Mouse (Mus musculus): ENCODE measurements around the gene Elmo1. TPM values are rescaled to one million over a fixed set of nuclear protein-coding genes. Genes with fewer than 3 reads are reported as not detected.
A peak's percentile ranks its signal among the peaks of the same experiment; 100 is the strongest.

The Elmo1 gene
- polyA plus RNA-seq, 1 experiment = 0.40 TPM

DNA sequence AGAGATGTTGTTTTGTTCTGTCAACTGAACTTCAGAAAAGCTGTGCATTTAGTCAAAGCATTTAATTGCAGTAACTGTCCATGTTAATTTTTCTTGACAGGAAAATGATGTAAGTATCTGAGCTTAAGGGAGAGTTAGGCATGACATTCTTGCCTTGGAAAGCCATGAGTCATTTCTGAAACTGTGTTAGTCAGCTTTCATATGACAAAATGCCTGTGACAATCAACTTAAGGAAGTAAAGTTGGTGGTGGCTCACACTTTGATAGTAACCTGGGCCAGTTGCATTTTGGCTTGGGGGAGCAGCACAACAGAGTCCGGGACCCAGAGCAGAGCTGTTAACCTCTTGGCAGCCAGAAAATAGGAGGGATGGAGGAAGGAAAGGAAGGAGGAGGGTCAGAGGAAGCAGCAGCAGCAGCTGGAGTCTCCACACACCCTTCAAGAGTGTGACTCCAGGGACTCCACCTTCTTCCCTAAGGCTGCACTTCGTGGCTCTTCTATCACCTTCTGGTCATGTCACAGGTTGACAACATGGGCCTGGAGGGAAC lies 20.9 kb downstream of the Elmo1 start:
- H3ac ChIP-seq (ENCODE audit: control insufficient read depth, insufficient read length) = no peak overlapping the region
- no peak overlapping the region for H3K4me3 ChIP-seq
- H3K79me2 ChIP-seq (ENCODE audit: control insufficient read depth, insufficient read depth) = no peaks in the 10 kb centered on the region
- no peak for TF ChIP-seq TCF12 (IDR thresholded peaks at IDR 0.05; ENCODE audit: insufficient read depth, poor library complexity, severe bottlenecking)
- no peak for TF ChIP-seq SRF (IDR thresholded peaks at IDR 0.05; ENCODE audit: control insufficient read depth, insufficient read length, low read depth)
- no peak for TF ChIP-seq POLR2A (IDR thresholded peaks at IDR 0.05; ENCODE audit: insufficient read length, low read depth)
- no peak for TF ChIP-seq USF1 (IDR thresholded peaks at IDR 0.05; ENCODE audit: low read depth)
- TF ChIP-seq MYOG (IDR thresholded peaks at IDR 0.05; ENCODE audit: control insufficient read depth in 1 of 3, insufficient read depth in 1 of 3, insufficient read length in 2 of 3, low read depth in 2 of 3) = no peak
- TF ChIP-seq E2F4 (IDR thresholded peaks at IDR 0.05; ENCODE audit: insufficient read depth) = no peak
- no peak for TF ChIP-seq MYOD1 (IDR thresholded peaks at IDR 0.05; ENCODE audit: control insufficient read depth in 1 of 3, insufficient read length in 2 of 3, low read depth in 2 of 3)
- no peak for TF ChIP-seq MAX (IDR thresholded peaks at IDR 0.05; ENCODE audit: low read depth)
- no peak for TF ChIP-seq POLR2AphosphoS2 (IDR thresholded peaks at IDR 0.05; ENCODE audit: insufficient read length, low read depth)
- no peak for TF ChIP-seq TCF3 (IDR thresholded peaks at IDR 0.05; ENCODE audit: insufficient read length, low read depth)
- no peak for TF ChIP-seq CEBPB (IDR thresholded peaks at IDR 0.05; ENCODE audit: insufficient read depth, poor library complexity, severe bottlenecking)
- no peak for TF ChIP-seq REST (IDR thresholded peaks at IDR 0.05; ENCODE audit: insufficient read depth, insufficient read length)
- H3K4me2 ChIP-seq (ENCODE audit: low read depth) = peak overlapping the region; percentile 16
- no peaks in the 10 kb centered on the region for H3K27me3 ChIP-seq (ENCODE audit: control insufficient read depth, insufficient read depth, insufficient read length)
- no peaks in the 10 kb centered on the region for H3K36me3 ChIP-seq (ENCODE audit: control insufficient read depth, insufficient read depth)

DNA sequence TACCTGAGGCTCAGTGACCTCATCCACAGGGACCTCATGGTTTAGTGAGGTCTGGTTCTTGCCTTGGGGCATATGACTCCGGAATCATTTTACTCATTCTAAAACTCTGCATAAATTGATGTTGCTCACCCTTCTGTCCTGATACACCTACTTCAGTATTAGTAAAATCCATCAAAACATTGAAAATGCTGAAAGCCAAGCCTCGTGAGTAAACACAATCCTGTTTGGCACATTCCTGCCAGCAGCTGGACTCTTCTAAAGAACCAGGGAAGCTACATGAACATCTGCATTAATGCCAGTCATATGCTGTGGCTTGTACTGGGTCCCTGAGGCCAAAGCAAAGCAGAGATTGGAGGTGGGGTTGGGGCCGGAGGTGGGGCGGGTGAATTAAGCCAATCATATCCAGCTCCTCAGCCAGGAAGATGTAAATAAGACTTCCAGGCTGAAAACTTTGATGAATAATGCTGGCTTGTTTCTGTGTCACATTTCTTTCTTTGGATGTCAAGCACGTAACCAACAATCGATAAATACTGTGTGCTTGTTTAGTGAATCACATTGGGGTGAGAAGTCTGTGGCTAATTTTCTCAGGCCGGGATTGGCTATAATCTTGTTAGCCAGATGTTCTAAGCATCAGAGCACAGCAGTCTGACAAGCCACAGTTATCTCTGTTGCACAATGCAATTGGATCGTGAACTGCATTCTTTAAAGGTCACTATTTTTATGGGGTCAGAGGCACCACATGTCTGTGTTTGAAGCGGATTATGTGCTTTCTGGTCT lies 24.9 kb downstream of the Elmo1 start:
- no peak overlapping the region for H3ac ChIP-seq (ENCODE audit: control insufficient read depth, insufficient read length)
- peak; percentile 48 for TF ChIP-seq USF1 (IDR thresholded peaks at IDR 0.05; ENCODE audit: low read depth)
- no peak for TF ChIP-seq MYOG (IDR thresholded peaks at IDR 0.05; ENCODE audit: control insufficient read depth in 1 of 3, insufficient read depth in 1 of 3, insufficient read length in 2 of 3, low read depth in 2 of 3)
- TF ChIP-seq CEBPB (IDR thresholded peaks at IDR 0.05; ENCODE audit: insufficient read depth, poor library complexity, severe bottlenecking) = peak; percentile 95
- no peak for TF ChIP-seq POLR2AphosphoS2 (IDR thresholded peaks at IDR 0.05; ENCODE audit: insufficient read length, low read depth)
- TF ChIP-seq MAX (IDR thresholded peaks at IDR 0.05; ENCODE audit: low read depth) = no peak
- no peak for TF ChIP-seq MYOD1 (IDR thresholded peaks at IDR 0.05; ENCODE audit: control insufficient read depth in 1 of 3, insufficient read length in 2 of 3, low read depth in 2 of 3)
- no peak for TF ChIP-seq POLR2A (IDR thresholded peaks at IDR 0.05; ENCODE audit: insufficient read length, low read depth)
- no peak overlapping the region for H3K4me3 ChIP-seq
- H3K27me3 ChIP-seq (ENCODE audit: control insufficient read depth, insufficient read depth, insufficient read length) = no peaks in the 10 kb centered on the region
- H3K4me2 ChIP-seq (ENCODE audit: low read depth) = peak overlapping the region; percentile 42
- no peaks in the 10 kb centered on the region for H3K36me3 ChIP-seq (ENCODE audit: control insufficient read depth, insufficient read depth)
- no peaks in the 10 kb centered on the region for H3K79me2 ChIP-seq (ENCODE audit: control insufficient read depth, insufficient read depth)

GRCm38 (mm10) chr13:20116019-20116418 lies 25.6 kb downstream of the Elmo1 start:
- H3K4me2 ChIP-seq (ENCODE audit: low read depth) = no peak overlapping the region
- H3ac ChIP-seq (ENCODE audit: control insufficient read depth, insufficient read length) = no peak overlapping the region
- H3K36me3 ChIP-seq (ENCODE audit: control insufficient read depth, insufficient read depth) = no peaks in the 10 kb centered on the region
- no peaks in the 10 kb centered on the region for H3K27me3 ChIP-seq (ENCODE audit: control insufficient read depth, insufficient read depth, insufficient read length)
- no peak overlapping the region for H3K4me3 ChIP-seq
- H3K79me2 ChIP-seq (ENCODE audit: control insufficient read depth, insufficient read depth) = no peaks in the 10 kb centered on the region
- no peak for TF ChIP-seq POLR2A (IDR thresholded peaks at IDR 0.05; ENCODE audit: insufficient read length, low read depth)

- Histone ChIP-seq H3K27me3 (ENCODE audit: control insufficient read depth, insufficient read depth, insufficient read length) (no peaks in the 10 kb centered on the region), H3K79me2 (ENCODE audit: control insufficient read depth, insufficient read depth) (no peaks in the 10 kb centered on the region), H3ac (ENCODE audit: control insufficient read depth, insufficient read length) (no peak overlapping the region), H3K36me3 (ENCODE audit: control insufficient read depth, insufficient read depth) (no peaks in the 10 kb centered on the region), H3K4me2 (ENCODE audit: low read depth) (no peak overlapping the region), H3K4me3 (no peak overlapping the region)
- TF ChIP-seq CEBPB (IDR thresholded peaks at IDR 0.05; ENCODE audit: insufficient read depth, poor library complexity, severe bottlenecking) = peak; percentile 83
- TF ChIP-seq E2F4 (IDR thresholded peaks at IDR 0.05; ENCODE audit: insufficient read depth) = no peak
Observed at GRCm38 (mm10) chr13:20116868-20117510, 26.6 kb downstream of the Elmo1 start.

- Histone ChIP-seq H3K27me3 (ENCODE audit: control insufficient read depth, insufficient read depth, insufficient read length) (no peaks in the 10 kb centered on the region), H3K36me3 (ENCODE audit: control insufficient read depth, insufficient read depth) (no peaks in the 10 kb centered on the region), H3ac (ENCODE audit: control insufficient read depth, insufficient read length) (no peak overlapping the region), H3K4me2 (ENCODE audit: low read depth) (no peak overlapping the region), H3K79me2 (ENCODE audit: control insufficient read depth, insufficient read depth) (no peaks in the 10 kb centered on the region), H3K4me3 (no peak overlapping the region)
- TF ChIP-seq POLR2AphosphoS2 (IDR thresholded peaks at IDR 0.05; ENCODE audit: insufficient read length, low read depth) (no peak), USF1 (IDR thresholded peaks at IDR 0.05; ENCODE audit: low read depth) (no peak), POLR2A (IDR thresholded peaks at IDR 0.05; ENCODE audit: insufficient read length, low read depth) (no peak), MAX (IDR thresholded peaks at IDR 0.05; ENCODE audit: low read depth) (no peak), MYOG (IDR thresholded peaks at IDR 0.05; ENCODE audit: control insufficient read depth in 1 of 3, insufficient read depth in 1 of 3, insufficient read length in 2 of 3, low read depth in 2 of 3) (no peak), SRF (IDR thresholded peaks at IDR 0.05; ENCODE audit: control insufficient read depth, insufficient read length, low read depth) (no peak), CEBPB (IDR thresholded peaks at IDR 0.05; ENCODE audit: insufficient read depth, poor library complexity, severe bottlenecking) (no peak), TCF12 (IDR thresholded peaks at IDR 0.05; ENCODE audit: insufficient read depth, poor library complexity, severe bottlenecking) (no peak), MYOD1 (IDR thresholded peaks at IDR 0.05; ENCODE audit: control insufficient read depth in 1 of 3, insufficient read length in 2 of 3, low read depth in 2 of 3) (no peak), E2F4 (IDR thresholded peaks at IDR 0.05; ENCODE audit: insufficient read depth) (no peak), REST (IDR thresholded peaks at IDR 0.05; ENCODE audit: insufficient read depth, insufficient read length) (no peak)
Observed at GRCm38 (mm10) chr13:20117691-20118090, 27.3 kb downstream of the Elmo1 start.
